Mouse (Mus musculus) thymus, postnatal 0 days (tissue): ENCODE measurements at regions not wholly inside any gene's neighbourhood (a gene's known extent, or its start where the extent isn't known, plus 50 kb on each side); places are given as distances from the start of the nearest gene placed in this dataset.
A peak's percentile ranks its signal among the peaks of the same experiment; 100 is the strongest.

Experiments used
- DNase-seq: peaks from one replicate; pipeline ENCODE4 v3.0.0-alpha.2; 2015; ENCODE audit warnings: low spot score

- DNase-seq = no peak
Measured at GRCm38 (mm10) chr3:52607379-52608085, 339.4 kb downstream of the Foxo1 start.

- DNase-seq = no peak
Measured at GRCm38 (mm10) chr3:52605261-52605771, 337.2 kb downstream of the Foxo1 start.

GRCm38 (mm10) chr3:52603244-52603704 lies 335.1 kb downstream of the Foxo1 start:
- no peak for DNase-seq

GRCm38 (mm10) chr3:52601011-52601745 lies 333.0 kb downstream of the Foxo1 start:
- no peak for DNase-seq

- DNase-seq = no peak
Measured at GRCm38 (mm10) chr3:52600581-52600980, 332.4 kb downstream of the Foxo1 start.

GRCm38 (mm10) chr3:52600146-52600545 lies 332.0 kb downstream of the Foxo1 start:
- no peak for DNase-seq

- no peak for DNase-seq
Measured at GRCm38 (mm10) chr3:52586418-52586817, 318.3 kb downstream of the Foxo1 start.

- no peak for DNase-seq
Measured at GRCm38 (mm10) chr3:52579917-52580316, 311.8 kb downstream of the Foxo1 start.

- no peak for DNase-seq
Measured at GRCm38 (mm10) chr3:52579096-52579495, 311.0 kb downstream of the Foxo1 start.

GRCm38 (mm10) chr3:52576703-52577244 lies 308.6 kb downstream of the Foxo1 start:
- DNase-seq = no peak

GRCm38 (mm10) chr3:52575237-52575798 lies 307.2 kb downstream of the Foxo1 start:
- DNase-seq = no peak

- no peak for DNase-seq
Measured at GRCm38 (mm10) chr3:52574341-52574740, 306.2 kb downstream of the Foxo1 start.

GRCm38 (mm10) chr3:52573806-52574205 lies 305.7 kb downstream of the Foxo1 start:
- no peak for DNase-seq

GRCm38 (mm10) chr3:52572514-52573485 lies 304.7 kb downstream of the Foxo1 start:
- DNase-seq = peak; percentile 89

GRCm38 (mm10) chr3:52567606-52568372 lies 299.7 kb downstream of the Foxo1 start:
- DNase-seq = peak; percentile 15

- DNase-seq = no peak
Measured at GRCm38 (mm10) chr3:52563595-52563994, 295.5 kb downstream of the Foxo1 start.

- DNase-seq = no peak
Measured at GRCm38 (mm10) chr3:52562816-52563215, 294.7 kb downstream of the Foxo1 start.

GRCm38 (mm10) chr3:52559481-52559880 lies 291.3 kb downstream of the Foxo1 start:
- DNase-seq = no peak

- DNase-seq = no peak
Measured at GRCm38 (mm10) chr3:52558765-52559164, 290.6 kb downstream of the Foxo1 start.

- no peak for DNase-seq
Measured at GRCm38 (mm10) chr3:52557296-52557695, 289.2 kb downstream of the Foxo1 start.
